Mouse (Mus musculus) stomach, postnatal 0 days (tissue): Measurements from ENCODE around the gene Coro2b. TPM values are rescaled to one million over a fixed set of nuclear protein-coding genes. Genes with fewer than 3 reads are reported as not detected.
A peak's percentile ranks its signal among the peaks of the same experiment; 100 is the strongest.

ENCODE experiments used
- ATAC-seq: fragments of 200-750 bp; cut with Nextera tagmentation; 2 replicates; pipeline ENCODE4 v1.8.0; 2017; ENCODE audit not compliant: low FRiP score, low TSS enrichment
- DNase-seq: peaks from one replicate; pipeline ENCODE4 v3.0.0-alpha.2; 2016; ENCODE audit warnings: low spot score
- H3K27ac ChIP-seq: fragments of 300-500 bp; sonication (generic); replicated peaks from 2 replicates; pipeline ENCODE4 v1.5.1; 2014; ENCODE audit warnings: mild to moderate bottlenecking, control low read depth
- H3K27me3 ChIP-seq: fragments of 300-500 bp; sonication (generic); 2 replicates; pipeline ENCODE4 v1.6.1; 2014; ENCODE audit warnings: low read length; ENCODE audit not compliant: control insufficient read depth, insufficient read depth
- H3K36me3 ChIP-seq: fragments of 300-500 bp; sonication (generic); 2 replicates; pipeline ENCODE4 v1.6.1; 2014; ENCODE audit warnings: low read length, mixed read lengths; ENCODE audit not compliant: control insufficient read depth, insufficient read depth
- H3K4me1 ChIP-seq: fragments of 300-500 bp; sonication (generic); replicated peaks from 2 replicates; pipeline ENCODE4 v1.6.1; 2014; ENCODE audit warnings: antibody characterized with exemption; ENCODE audit not compliant: control insufficient read depth, insufficient read depth
- H3K4me2 ChIP-seq: fragments of 300-500 bp; sonication (generic); replicated peaks from 2 replicates; pipeline ENCODE4 v1.6.1; 2014; ENCODE audit warnings: low read depth, mild to moderate bottlenecking, control low read depth, moderate library complexity
- H3K4me3 ChIP-seq: fragments of 300-500 bp; sonication (generic); 2 replicates; pipeline ENCODE4 v1.5.1; 2014; ENCODE audit warnings: low read depth, low read length, control low read depth
- H3K9ac ChIP-seq: fragments of 300-500 bp; sonication (generic); 2 replicates; pipeline ENCODE4 v1.6.1; 2014; ENCODE audit warnings: mild to moderate bottlenecking, low read length, control low read depth, mixed read lengths
- H3K9me3 ChIP-seq: fragments of 300-500 bp; sonication (generic); 2 replicates; pipeline ENCODE4 v1.6.1; 2016; ENCODE audit warnings: low read length; ENCODE audit not compliant: control insufficient read depth
- CTCF ChIP-seq: IDR thresholded peaks from 2 replicates; pipeline ENCODE4 v1.5.1; 2016; ENCODE audit warnings: antibody characterized with exemption, low read depth, mild to moderate bottlenecking, moderate library complexity
- EP300 ChIP-seq: optimal IDR thresholded peaks from 2 replicates; pipeline ENCODE3; 2016; ENCODE audit warnings: antibody characterized with exemption
- WGBS: fragments of 180-500 bp; shearing (Covaris S2); extraction: QIAGEN DNeasy Blood & Tissue Kit; methylation state at CpG from one replicate; pipeline ENCODE4 v1.1.7; 2014; 5-methylcytosine and 5-hydroxymethylcytosine counted together
- polyA plus RNA-seq: library from polyadenylated mRNA; unstranded; fragments of >200 nt; fragmentation: Nextera tagmentation; extraction: Ambion mirVana; gene quantifications from 2 replicates; pipeline ENCODE4 v1.2.1, GENCODE M21; 2015

The Coro2b gene
- polyA plus RNA-seq, 1 experiment from 2014 or later: 4.9 TPM

GRCm38 (mm10) chr9:62531459-62532275, 5.2 kb downstream of the Coro2b start:
- TF ChIP-seq CTCF: no peak
- no peak for TF ChIP-seq EP300
- H3K4me3 ChIP-seq: no peak overlapping the region
- DNase-seq (peak; percentile 37), ATAC-seq (peak; percentile 31; the same call in 1 of the 2 replicates)
- H3K4me2 ChIP-seq: no peak overlapping the region
- peaks cover 9% of the 10 kb centered on the region for H3K4me1 ChIP-seq
- no peaks in the 10 kb centered on the region for H3K36me3 ChIP-seq
- peak overlapping the region; percentile 25 for H3K27ac ChIP-seq
- H3K9ac ChIP-seq: no peak overlapping the region
- H3K9me3 ChIP-seq: no peaks in the 10 kb centered on the region
- 47% methylated on average over 12 of the region's 12 CpGs for WGBS
- no peaks in the 10 kb centered on the region for H3K27me3 ChIP-seq

DNA sequence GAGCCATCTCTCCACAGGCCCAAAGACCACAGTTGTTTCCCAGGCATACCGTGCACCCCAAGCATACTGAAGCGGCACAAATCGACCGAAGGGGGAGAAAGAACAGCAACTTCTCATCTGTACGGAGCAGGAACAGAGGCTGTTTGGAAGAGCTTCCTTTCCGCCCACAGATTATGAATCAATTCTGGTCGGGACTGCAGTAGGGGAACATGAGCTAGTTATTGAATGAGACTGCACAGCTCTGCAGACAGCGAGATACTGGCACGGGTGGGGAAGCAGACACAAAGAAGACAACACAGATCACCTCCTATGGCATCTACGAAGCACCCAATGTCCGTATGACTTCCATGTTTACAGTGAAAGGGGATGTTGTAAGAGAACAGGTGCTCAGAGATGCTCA, 8.3 kb downstream of the Coro2b start:
- Histone ChIP-seq H3K36me3 (no peaks in the 10 kb centered on the region), H3K4me2 (no peak overlapping the region), H3K4me1 (peaks cover 8% of the 10 kb centered on the region), H3K27ac (no peak overlapping the region), H3K27me3 (no peaks in the 10 kb centered on the region), H3K9me3 (no peaks in the 10 kb centered on the region), H3K9ac (no peak overlapping the region), H3K4me3 (no peak overlapping the region)
- TF ChIP-seq CTCF (no peak), EP300 (no peak)
- no peak for DNase-seq
- ATAC-seq: no peak
- 77% methylated on average over 11 of the region's 11 CpGs for WGBS

- Histone ChIP-seq H3K27me3 (no peaks in the 10 kb centered on the region), H3K9ac (no peak overlapping the region), H3K27ac (0 out of 2 replicates have a peak overlapping the region, but pooled peaks have one; percentile 40), H3K4me3 (no peak overlapping the region), H3K9me3 (no peaks in the 10 kb centered on the region), H3K4me2 (no peak overlapping the region), H3K36me3 (no peaks in the 10 kb centered on the region), H3K4me1 (peaks cover 7% of the 10 kb centered on the region)
- ATAC-seq (no peak), DNase-seq (no peak)
- WGBS: 66% methylated on average over 8 of the region's 8 CpGs
- TF ChIP-seq CTCF (no peak), EP300 (no peak)
Measured at GRCm38 (mm10) chr9:62526858-62527257, 10.0 kb downstream of the Coro2b start.

- no peak for ATAC-seq
- peaks cover 5% of the 10 kb centered on the region for H3K4me1 ChIP-seq
- TF ChIP-seq CTCF: no peak
- no peak for TF ChIP-seq EP300
- no peaks in the 10 kb centered on the region for H3K27me3 ChIP-seq
- 0 out of 2 replicates have a peak overlapping the region, but pooled peaks have one; percentile 40 for H3K27ac ChIP-seq
- no peaks in the 10 kb centered on the region for H3K36me3 ChIP-seq
- no peak for DNase-seq
- H3K9ac ChIP-seq: no peak overlapping the region
- H3K4me2 ChIP-seq: no peak overlapping the region
- no peak overlapping the region for H3K4me3 ChIP-seq
- WGBS: 25% methylated on average over 3 of the region's 3 CpGs
- H3K9me3 ChIP-seq: no peaks in the 10 kb centered on the region
Measured at GRCm38 (mm10) chr9:62526451-62526850, 10.4 kb downstream of the Coro2b start.

DNA sequence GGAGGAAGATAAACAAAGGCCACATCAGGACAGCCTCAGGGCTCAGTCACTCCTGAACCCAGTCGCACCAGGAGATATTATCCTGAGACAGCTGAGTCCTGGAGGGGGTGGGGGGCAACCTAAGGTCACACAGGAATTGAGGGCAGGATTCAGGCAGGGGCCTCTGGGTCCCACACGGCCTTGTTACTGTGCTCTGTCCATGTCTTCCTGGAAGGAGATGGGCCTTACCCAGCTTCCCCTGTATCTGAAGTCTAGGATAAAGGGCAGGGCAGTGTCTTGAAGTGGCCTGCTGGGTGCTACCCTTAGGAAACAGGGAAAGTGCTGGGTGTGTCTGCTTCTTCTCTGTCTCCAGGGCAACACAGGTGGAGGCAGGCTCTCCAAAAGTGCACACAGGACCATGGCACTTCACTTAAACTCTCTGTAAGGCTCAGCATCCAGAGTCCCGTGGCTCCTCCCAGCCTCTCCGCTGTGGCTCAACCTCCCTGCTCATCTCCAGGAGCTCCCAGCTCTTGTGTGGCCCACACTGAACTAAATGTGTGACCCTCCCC, 12.0 kb downstream of the Coro2b start:
- H3K4me2 ChIP-seq: no peak overlapping the region

More for the DNA sequence above, 12.0 kb downstream of the Coro2b start:
- Histone ChIP-seq H3K9me3 (no peaks in the 10 kb centered on the region), H3K27me3 (no peaks in the 10 kb centered on the region), H3K4me1 (peaks cover 5% of the 10 kb centered on the region), H3K36me3 (no peaks in the 10 kb centered on the region), H3K27ac (no peak overlapping the region), H3K9ac (no peak overlapping the region), H3K4me3 (no peak overlapping the region)
- ATAC-seq (no peak), DNase-seq (no peak)
- WGBS: 65% methylated on average over 4 of the region's 4 CpGs
- no peak for TF ChIP-seq EP300
- no peak for TF ChIP-seq CTCF
